Mouse (Mus musculus) forebrain, embryonic 14.5 days (tissue): ENCODE data around the gene Hoxa4. TPM values are rescaled to one million over a fixed set of nuclear protein-coding genes. Genes with fewer than 3 reads are reported as not detected.
A peak's percentile ranks its signal among the peaks of the same experiment; 100 is the strongest.

Source experiments
- ATAC-seq: fragments of 200-750 bp; cut with Nextera tagmentation; 2 replicates; pipeline ENCODE4 v1.8.0; 2017; ENCODE audit warnings: mild to moderate bottlenecking, moderate library complexity
- DNase-seq: peaks from one replicate; pipeline ENCODE4 v3.0.0-alpha.2; 2015; ENCODE audit warnings: low spot score
- H3K27ac ChIP-seq: fragments of 300-500 bp; sonication (generic); 2 replicates; pipeline ENCODE4 v1.5.1; 2014; ENCODE audit warnings: low read depth, mild to moderate bottlenecking, control low read depth, low read length, moderate library complexity
- H3K27me3 ChIP-seq: fragments of 300-500 bp; sonication (generic); replicated peaks from 2 replicates; pipeline ENCODE4 v1.6.1; 2014; ENCODE audit warnings: low read length, control low read depth, mixed read lengths; ENCODE audit not compliant: control insufficient read depth, insufficient read depth
- H3K36me3 ChIP-seq: fragments of 300-500 bp; sonication (generic); 2 replicates; pipeline ENCODE4 v1.6.1; 2014; ENCODE audit warnings: low read length, control low read depth; ENCODE audit not compliant: control insufficient read depth, insufficient read depth
- H3K4me1 ChIP-seq: fragments of 300-500 bp; sonication (generic); 2 replicates; pipeline ENCODE4 v1.6.1; 2014; ENCODE audit warnings: antibody characterized with exemption, low read length, control low read depth; ENCODE audit not compliant: control insufficient read depth, insufficient read depth
- H3K4me2 ChIP-seq: fragments of 300-500 bp; sonication (generic); 2 replicates; pipeline ENCODE4 v1.6.1; 2014; ENCODE audit warnings: mild to moderate bottlenecking, control low read depth, low read length
- H3K4me3 ChIP-seq: fragments of 300-500 bp; sonication (generic); 2 replicates; pipeline ENCODE4 v1.5.1; 2014; ENCODE audit warnings: low read depth, low read length, control low read depth
- H3K9ac ChIP-seq: fragments of 300-500 bp; sonication (generic); 2 replicates; pipeline ENCODE4 v1.6.1; 2014; ENCODE audit warnings: mild to moderate bottlenecking, low read length, control low read depth, moderate library complexity
- H3K9me3 ChIP-seq: fragments of 300-500 bp; sonication (generic); replicated peaks from 2 replicates; pipeline ENCODE4 v1.6.1; 2016; ENCODE audit warnings: low read length, control low read depth, mixed read lengths; ENCODE audit not compliant: control insufficient read depth
- WGBS: fragments of 180-500 bp; shearing (Covaris S2); extraction: QIAGEN DNeasy Blood & Tissue Kit; methylation state at CpG from one replicate; pipeline ENCODE4 v1.1.7; 2014; 5-methylcytosine and 5-hydroxymethylcytosine counted together
- polyA plus RNA-seq: library from polyadenylated mRNA; unstranded; fragments of >200 nt; fragmentation: Nextera tagmentation; extraction: Ambion mirVana; gene quantifications from 2 replicates; pipeline ENCODE4 v1.2.1, GENCODE M21; 2014

Gene Hoxa4
- polyA plus RNA-seq, 1 experiment from 2014 or later = not detected

DNA sequence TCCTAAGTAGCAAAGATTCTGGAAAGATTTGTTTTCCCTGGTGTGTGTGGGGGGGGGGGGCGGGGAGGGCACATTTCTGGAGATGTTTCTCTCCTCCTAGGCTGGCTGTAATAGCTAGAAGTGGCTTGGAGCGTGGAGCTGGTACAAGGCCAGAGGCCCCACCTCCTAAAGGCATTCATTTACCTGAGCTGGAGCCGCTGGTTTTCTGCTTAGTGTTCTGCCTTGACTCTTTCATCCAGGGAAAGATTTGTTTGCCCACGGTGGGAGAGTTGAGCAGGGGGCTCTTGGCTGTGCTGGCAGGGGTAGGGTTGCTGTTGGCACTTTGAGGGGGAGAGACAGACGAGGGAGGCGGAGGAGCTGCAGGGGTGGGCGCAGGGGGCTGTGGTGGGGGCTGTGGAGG lies 19.6 kb downstream of the Hoxa4 start:
- Histone ChIP-seq H3K36me3 (no peaks in the 10 kb centered on the region), H3K9me3 (no peaks in the 10 kb centered on the region), H3K27ac (no peak overlapping the region), H3K27me3 (peaks cover 96% of the 10 kb centered on the region), H3K4me1 (no peaks in the 10 kb centered on the region), H3K9ac (no peak overlapping the region), H3K4me2 (no peak overlapping the region), H3K4me3 (no peak overlapping the region)
- no peak for DNase-seq
- WGBS = 1% methylated on average over 7 of the region's 7 CpGs
- no peak for ATAC-seq

GRCm38 (mm10) chr6:52171331-52171730 lies 20.2 kb downstream of the Hoxa4 start:
- 0% methylated on average over 4 of the region's 4 CpGs for WGBS
- Histone ChIP-seq H3K36me3 (no peaks in the 10 kb centered on the region), H3K4me3 (no peak overlapping the region), H3K4me2 (no peak overlapping the region), H3K27me3 (peaks cover 96% of the 10 kb centered on the region), H3K9ac (no peak overlapping the region), H3K27ac (no peak overlapping the region), H3K4me1 (no peaks in the 10 kb centered on the region), H3K9me3 (no peaks in the 10 kb centered on the region)
- DNase-seq (no peak), ATAC-seq (no peak)

DNA sequence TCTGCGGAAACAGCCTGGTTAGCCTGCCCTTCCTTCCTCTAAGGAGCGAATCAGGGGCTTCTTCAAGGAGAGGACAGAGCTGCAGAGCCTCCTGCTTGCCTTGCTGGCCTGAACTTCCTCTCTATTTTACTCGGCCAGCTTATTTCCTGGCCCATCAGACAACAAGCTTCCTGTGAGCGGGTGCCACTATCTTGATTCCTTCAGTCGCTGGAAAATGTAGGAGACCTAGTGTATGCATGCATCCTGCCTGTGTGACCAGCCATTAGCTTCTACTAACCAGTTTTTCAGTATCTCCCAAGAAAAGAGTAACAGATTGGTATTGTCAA lies 20.7 kb downstream of the Hoxa4 start:
- no peaks in the 10 kb centered on the region for H3K36me3 ChIP-seq
- no peak overlapping the region for H3K4me3 ChIP-seq
- H3K9ac ChIP-seq = no peak overlapping the region
- peaks cover 96% of the 10 kb centered on the region for H3K27me3 ChIP-seq
- ATAC-seq (no peak), DNase-seq (no peak)
- no peak overlapping the region for H3K27ac ChIP-seq
- no peaks in the 10 kb centered on the region for H3K9me3 ChIP-seq
- no peak overlapping the region for H3K4me2 ChIP-seq
- 2% methylated on average over 5 of the region's 5 CpGs for WGBS
- H3K4me1 ChIP-seq = no peaks in the 10 kb centered on the region

- H3K36me3 ChIP-seq = no peaks in the 10 kb centered on the region
- no peak overlapping the region for H3K9ac ChIP-seq
- ATAC-seq (no peak), DNase-seq (no peak)
- peaks cover 96% of the 10 kb centered on the region for H3K27me3 ChIP-seq
- H3K27ac ChIP-seq = no peak overlapping the region
- no peaks in the 10 kb centered on the region for H3K4me1 ChIP-seq
- under 1% methylated on average over 40 of the region's 40 CpGs for WGBS
- no peak overlapping the region for H3K4me2 ChIP-seq
- no peak overlapping the region for H3K4me3 ChIP-seq
- H3K9me3 ChIP-seq = no peaks in the 10 kb centered on the region
These were observed 21.2 kb downstream of the Hoxa4 start for GRCm38 (mm10) chr6:52170166-52170897.

DNA sequence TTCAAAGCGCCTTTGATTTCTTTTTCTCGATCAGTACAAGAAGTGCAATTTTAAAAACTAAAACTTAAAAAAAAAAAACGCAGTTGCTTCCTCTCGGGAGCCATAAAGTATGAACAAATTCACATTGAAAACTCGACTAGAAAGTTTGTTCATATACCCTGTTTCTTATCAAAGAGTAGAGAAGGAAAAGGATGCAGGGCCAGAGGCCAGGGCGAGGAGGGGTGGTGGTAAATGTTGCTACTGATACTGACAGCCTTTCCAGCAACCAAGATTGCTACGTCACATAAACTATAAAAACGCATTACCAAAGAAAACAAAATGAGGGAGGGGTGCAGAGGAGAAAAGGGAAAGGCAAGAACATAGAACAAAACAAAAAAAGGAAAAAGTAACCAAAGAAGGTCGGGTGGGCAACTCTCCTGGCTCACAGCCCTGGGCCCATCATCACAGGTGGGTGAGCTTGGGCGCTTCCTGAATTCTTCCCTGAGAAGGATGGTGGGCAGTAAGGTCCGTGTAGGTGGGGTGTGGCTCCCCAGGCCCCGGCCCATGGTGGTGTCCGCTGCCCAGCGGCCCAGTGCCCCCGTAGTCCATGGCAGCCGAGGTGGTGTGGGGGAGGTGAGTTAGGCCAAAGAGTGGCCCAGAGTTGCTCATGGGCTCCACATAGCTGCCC lies 21.9 kb downstream of the Hoxa4 start:
- no peak for DNase-seq
- Histone ChIP-seq H3K27me3 (peaks cover 96% of the 10 kb centered on the region), H3K4me3 (no peak overlapping the region), H3K9ac (no peak overlapping the region), H3K36me3 (no peaks in the 10 kb centered on the region), H3K4me1 (no peaks in the 10 kb centered on the region), H3K9me3 (no peaks in the 10 kb centered on the region), H3K4me2 (no peak overlapping the region), H3K27ac (no peak overlapping the region)
- ATAC-seq = no peak
- WGBS = 3% methylated on average over 16 of the region's 16 CpGs

GRCm38 (mm10) chr6:52168191-52169055 lies 23.1 kb downstream of the Hoxa4 start:
- Histone ChIP-seq H3K36me3 (no peaks in the 10 kb centered on the region), H3K4me2 (no peak overlapping the region), H3K9ac (no peak overlapping the region), H3K4me3 (no peak overlapping the region), H3K9me3 (no peaks in the 10 kb centered on the region), H3K27me3 (peaks cover 96% of the 10 kb centered on the region), H3K4me1 (no peaks in the 10 kb centered on the region), H3K27ac (no peak overlapping the region)
- ATAC-seq (no peak), DNase-seq (peak; percentile 49)
- 1% methylated on average over 42 of the region's 42 CpGs for WGBS

DNA sequence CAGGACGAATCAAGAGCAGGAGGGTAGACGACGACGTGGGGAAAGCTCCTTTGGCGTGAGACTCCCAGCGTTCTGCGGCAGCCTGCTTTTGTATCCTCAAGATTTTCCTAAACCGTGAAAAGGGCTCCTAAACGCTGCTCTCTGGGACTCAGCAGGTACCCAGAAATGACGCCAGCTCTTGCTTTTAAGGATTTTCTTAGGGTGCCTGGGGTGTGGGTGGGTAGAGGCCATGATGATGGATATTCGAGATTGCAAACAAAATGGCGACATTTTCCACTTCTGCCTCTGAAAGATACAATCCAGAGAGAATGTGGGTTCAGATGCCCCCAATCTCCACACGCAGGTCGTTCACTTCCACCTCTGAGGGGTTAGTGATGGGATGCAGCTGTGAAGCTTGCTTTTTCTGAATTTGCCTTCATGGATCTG lies 23.8 kb downstream of the Hoxa4 start:
- ATAC-seq (no peak), DNase-seq (no peak)
- no peak overlapping the region for H3K27ac ChIP-seq
- under 1% methylated on average over 14 of the region's 14 CpGs for WGBS
- H3K4me2 ChIP-seq = no peak overlapping the region
- H3K4me1 ChIP-seq = no peaks in the 10 kb centered on the region
- H3K27me3 ChIP-seq = peaks cover 96% of the 10 kb centered on the region
- H3K9ac ChIP-seq = no peak overlapping the region
- H3K9me3 ChIP-seq = no peaks in the 10 kb centered on the region
- H3K4me3 ChIP-seq = no peak overlapping the region
- no peaks in the 10 kb centered on the region for H3K36me3 ChIP-seq

GRCm38 (mm10) chr6:52167176-52167575 lies 24.4 kb downstream of the Hoxa4 start:
- ATAC-seq = no peak

More at GRCm38 (mm10) chr6:52167176-52167575, 24.4 kb downstream of the Hoxa4 start:
- DNase-seq = no peak
- no peaks in the 10 kb centered on the region for H3K9me3 ChIP-seq
- no peak overlapping the region for H3K9ac ChIP-seq
- 3% methylated on average over 1 of the region's 1 CpGs for WGBS
- no peak overlapping the region for H3K4me2 ChIP-seq
- no peaks in the 10 kb centered on the region for H3K36me3 ChIP-seq
- H3K4me3 ChIP-seq = no peak overlapping the region
- H3K27me3 ChIP-seq = peaks cover 95% of the 10 kb centered on the region
- H3K4me1 ChIP-seq = no peaks in the 10 kb centered on the region
- no peak overlapping the region for H3K27ac ChIP-seq
